Mouse (Mus musculus): ENCODE results near the gene Reps2.

Reps2 gene

DNA sequence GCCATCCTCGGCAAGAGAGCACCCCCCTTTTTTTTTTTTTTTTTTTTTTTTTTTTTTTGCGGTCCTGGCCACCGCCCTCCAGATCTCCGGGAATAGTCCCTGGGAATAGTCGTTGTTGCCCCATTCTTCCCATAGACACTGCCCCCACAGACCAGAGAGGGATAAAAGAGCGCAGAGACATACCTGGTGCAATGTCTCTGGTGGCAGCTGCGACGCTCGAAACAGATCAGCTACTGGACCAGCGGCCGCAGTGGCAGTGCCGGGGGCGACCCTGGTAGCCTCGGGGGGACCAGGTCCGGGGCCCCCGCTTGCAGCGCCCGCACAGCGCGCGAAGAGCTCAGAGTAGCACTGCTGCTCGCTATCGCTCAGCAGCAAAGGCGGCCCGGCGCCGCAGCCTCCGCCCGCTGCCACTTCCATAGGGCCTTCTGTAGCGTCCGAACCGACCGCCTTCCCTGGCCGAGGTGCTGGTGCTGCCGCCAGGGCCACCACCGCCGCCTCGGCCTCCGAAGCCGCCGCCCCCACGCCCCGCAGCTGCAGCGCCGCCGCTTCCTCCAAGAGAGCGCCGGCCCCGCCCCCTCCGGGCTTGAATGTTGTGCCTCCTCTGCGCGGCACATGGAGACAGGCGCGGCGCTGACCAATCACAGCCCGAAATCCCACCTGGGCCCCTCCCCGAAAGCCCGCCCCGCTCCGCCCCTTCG is at the start of gene Reps2:
Reps2 (minus strand) TSS at position 559 of the 698 bp plus-strand sequence.
- DNase-seq (ENCODE audit: low spot score in 2 of 2) = peak; percentile 62 to 75

DNA sequence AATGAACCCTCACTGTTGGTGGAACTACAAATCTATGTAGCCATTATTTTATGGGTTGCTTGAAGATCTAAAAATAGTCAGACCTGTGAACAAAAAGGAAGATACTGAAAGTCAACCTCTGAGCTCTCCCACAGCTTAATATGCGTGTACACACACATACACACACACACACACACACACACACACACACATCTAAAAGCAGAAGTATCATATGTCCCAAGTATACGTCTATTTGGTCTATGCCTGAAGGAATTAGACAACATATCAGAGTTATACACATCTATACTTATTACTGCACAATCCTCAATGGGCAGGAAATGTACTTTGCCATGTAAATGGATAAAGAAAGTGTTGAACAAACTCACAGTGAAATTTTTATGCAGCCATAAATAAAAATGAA is 47.8 kb upstream of the Reps2 start:
- no peak for DNase-seq (ENCODE audit: low spot score in 2 of 2)

DNA sequence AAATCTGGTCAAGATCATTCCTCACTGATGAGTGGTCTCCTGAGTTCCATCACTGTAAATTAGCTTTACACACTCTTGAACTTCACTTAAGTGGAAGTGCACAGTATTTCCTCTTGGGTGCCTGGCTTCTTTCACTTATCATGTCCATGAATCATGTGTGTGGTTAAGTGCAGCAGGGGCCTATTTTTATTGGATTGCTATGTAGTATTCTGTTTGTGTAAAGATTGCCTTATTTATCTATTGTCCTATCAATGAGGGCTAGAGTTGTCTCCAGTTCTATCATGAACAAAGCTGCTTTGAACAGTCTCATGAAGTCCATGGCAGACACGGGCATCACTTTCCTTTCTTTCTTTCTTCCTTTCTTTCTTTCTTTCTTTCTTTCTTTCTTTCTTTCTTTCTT is 41.9 kb upstream of the Reps2 start:
- no peak for DNase-seq (ENCODE audit: low spot score in 2 of 2)

DNA sequence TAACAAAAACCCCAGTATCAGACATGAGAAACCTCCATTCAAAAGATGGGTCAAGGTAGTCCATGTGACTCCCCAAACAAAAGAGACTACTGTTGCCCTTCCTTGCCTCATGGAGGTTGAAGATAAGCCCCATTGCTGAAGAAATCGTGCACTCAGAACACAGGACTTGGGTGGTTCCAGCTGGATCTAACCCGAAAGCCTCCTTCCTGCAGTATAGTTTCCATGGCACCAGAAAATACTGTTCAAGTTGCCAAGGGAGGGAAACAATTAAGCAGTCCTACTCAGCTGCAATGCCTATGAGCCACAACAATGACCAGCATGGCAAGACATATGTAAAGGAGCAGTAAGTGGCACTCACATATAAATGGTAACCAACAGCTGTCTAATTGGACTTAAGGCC is 36.1 kb upstream of the Reps2 start:
- DNase-seq (ENCODE audit: low spot score in 2 of 2) = no peak

DNA sequence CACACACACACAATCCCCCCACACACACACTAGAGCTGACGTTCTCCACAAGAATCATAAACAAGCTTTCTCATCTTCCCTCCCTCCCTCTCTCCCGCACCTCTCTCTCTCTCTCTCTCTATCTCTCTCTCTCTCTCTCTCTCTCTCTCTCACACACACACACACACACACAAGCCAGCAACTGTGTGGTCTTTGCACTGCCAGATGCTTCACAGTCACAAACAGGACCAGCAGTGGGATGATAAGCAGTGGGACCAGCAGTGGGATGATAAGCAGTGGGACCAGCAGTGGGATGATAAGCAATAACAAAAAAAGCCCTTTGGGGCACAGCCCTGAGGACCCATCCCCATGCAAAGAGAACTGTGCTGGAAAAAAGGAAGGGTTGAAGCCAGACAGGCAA is 35.4 kb upstream of the Reps2 start:
- no peak for DNase-seq (ENCODE audit: low spot score in 2 of 2)

DNA sequence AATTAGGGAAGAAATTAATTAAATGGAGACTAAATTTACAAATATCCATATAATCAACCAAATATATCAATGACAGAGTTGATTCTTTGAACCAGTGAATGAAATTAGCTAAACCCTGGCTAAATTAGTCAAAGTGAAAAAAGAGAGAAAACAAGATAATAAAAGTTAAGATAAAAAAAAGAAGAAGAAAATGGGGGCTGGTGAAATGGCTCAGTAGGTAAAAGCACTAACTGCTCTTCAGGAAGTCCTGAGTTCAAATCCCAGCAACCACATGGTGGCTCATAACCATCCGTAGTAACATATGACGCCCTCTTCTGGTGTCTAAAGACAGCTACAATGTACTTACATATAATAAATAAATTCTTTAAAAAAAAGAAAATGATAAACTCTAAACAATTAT is 22.7 kb upstream of the Reps2 start:
- no peak for DNase-seq (ENCODE audit: low spot score in 2 of 2)

DNA sequence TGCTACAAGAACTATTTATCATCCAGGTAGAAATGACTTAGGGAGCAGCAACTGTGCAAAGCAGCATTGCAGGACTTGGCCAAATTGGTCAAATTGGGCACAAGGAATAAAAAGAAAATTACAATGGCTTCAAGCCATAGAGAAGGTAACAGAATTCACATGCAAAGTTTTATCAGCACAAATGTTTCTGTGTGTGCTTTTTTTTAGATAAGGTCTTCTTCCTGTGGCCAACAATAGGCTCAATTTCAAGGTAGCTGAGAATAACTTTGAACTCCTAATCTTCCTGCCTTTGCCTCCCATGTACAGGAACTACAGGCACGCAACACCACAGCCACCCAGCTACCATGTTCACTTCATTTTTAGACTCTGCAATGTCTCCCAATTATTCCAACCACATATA is 16.7 kb upstream of the Reps2 start:
- no peak for DNase-seq (ENCODE audit: low spot score in 2 of 2)

DNA sequence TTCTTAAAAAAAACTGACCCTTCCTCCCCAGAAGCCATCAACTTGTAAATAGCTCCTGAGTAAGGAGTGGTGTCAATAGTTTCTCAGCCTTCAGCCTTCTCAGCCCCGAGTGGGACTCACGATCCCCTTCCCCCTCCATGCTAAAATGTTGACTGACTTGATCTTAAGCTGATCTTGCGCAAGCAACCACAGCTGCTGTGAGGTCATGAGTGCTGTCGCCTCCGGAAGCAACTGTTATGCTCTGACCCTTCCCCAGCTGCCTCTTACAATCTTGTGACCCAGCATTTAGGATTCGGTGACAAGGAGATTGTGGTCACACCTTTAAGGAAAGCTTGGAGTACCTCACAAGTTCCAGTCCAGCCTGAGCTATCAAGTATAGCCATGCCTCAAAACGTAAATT is 10.1 kb upstream of the Reps2 start:
- DNase-seq (ENCODE audit: low spot score in 2 of 2) = no peak

DNA sequence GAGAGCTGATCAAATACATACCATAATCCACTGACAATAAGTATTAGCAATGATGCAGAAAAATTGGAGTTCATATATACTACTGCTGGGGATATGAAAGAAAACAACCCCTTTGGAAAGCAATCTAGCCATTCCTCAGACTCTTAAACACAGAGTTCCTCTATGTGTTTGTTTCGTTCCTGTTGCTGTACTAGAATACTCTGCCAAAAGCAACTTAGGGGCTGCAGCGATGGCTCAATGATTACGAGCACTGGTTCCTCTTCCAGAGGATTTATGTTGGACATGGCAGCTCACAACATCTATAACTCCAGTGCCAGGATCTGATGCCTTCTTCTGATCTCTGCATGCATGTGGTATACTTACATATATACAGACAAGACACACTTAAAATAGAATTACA is 9.0 kb upstream of the Reps2 start:
- DNase-seq (ENCODE audit: low spot score in 2 of 2) = no peak

DNA sequence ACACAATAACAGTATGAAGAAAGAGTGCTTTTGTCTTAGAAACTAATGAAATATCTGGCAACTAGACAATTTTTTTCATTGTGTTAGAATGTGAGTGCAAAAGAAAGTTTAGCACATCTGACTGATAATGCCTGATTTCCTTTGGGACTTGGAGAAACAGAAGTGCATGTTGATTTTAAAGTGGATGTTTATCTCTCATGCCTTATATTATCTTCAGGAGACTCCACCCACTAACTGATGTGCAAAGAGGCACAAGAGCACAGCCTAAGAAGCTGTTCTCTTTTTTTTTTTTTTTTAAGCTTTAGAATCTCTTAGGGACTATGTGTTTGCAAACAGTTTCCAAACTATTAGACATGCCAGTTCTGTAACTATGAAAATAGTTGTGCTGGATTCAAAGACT is 7.7 kb upstream of the Reps2 start:
- no peak for DNase-seq (ENCODE audit: low spot score in 2 of 2)

DNA sequence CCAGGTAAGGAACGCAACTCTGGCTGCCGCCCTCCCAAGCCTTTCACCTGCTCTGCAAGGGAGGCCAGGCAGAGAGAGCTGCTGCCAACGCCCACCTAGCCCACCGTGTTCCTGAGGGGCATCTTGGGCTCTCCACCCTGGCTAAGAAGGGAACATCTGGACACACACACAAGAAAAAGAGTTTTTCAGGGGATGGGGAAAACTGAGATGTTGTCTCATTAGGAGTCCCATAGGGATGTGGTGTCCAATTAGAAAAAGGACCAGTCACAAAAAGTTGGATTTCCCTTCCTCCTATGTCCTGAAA is 292 bp upstream of the Reps2 start:
- no peak for DNase-seq (ENCODE audit: low spot score in 2 of 2)

DNA sequence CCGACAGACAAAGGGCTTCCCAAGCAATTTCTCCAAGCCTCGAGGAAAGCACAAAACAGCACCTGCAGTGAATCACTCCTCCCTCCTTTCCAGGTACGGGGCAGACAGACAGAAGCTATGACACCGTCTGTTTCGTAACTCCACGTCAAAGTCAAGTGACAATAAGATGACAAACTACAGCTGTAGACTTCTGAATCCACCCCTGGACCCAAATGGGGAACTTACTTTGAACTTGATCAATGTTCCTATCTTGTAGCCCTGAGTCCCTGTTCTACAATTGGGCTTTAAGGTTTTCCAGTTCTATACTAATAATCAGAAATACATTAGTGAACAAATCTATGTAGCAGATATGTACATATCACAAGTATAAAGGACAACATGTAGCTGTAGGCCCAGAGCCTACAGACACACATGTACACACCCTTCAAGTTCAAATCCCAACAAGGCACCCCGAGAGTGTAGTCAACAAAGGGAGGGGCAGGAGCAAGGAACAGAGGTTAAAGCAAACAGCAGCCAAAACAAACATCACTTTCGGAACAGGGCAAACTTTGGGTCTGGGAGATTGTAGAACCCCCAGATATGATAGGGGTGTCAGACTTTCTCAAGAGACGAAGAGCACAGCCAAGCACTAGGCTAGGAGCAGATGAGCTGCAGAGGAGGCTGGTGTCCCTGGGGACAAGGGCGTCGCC is 903 bp downstream of the Reps2 start:
- DNase-seq (ENCODE audit: low spot score in 2 of 2) = no peak

DNA sequence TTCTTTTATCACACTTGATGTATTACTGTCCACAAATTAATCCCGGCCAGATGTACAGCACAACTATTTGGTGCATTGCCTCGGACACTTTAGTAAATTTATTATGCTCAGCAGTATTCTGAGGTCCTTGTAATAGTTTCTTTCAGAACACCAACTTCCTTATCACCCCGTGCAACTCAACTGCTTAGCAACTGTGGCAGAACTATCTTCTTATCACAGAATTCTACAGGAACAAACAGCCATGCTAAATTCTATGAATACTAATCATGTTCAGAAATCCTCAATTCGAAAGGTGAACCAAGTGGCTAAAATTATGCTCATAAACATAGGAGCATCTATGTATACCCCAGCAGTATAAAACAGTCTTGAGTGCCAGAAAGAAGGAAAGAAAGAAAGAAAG is 1.7 kb downstream of the Reps2 start:
- no peak for DNase-seq (ENCODE audit: low spot score in 2 of 2)

DNA sequence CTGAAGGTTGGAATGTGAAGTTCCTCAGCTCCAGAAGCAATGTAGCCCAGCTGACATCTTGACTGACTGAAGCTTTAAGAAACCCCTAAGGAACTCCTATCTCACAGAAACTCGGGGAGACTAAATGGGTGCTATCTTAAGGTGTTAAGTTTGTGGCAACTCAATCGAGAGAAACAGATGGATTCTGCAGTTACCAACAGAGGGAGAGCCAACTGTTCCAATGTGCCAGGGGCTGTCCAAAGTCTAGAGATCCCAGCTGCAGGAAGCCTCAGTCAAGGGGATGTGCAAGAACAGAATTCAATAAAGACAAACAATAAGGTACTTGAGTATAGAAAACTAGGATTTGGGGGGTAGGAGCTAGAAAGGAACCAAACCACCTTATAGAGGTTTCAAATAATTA is 8.3 kb downstream of the Reps2 start:
- no peak for DNase-seq (ENCODE audit: low spot score in 2 of 2)

DNA sequence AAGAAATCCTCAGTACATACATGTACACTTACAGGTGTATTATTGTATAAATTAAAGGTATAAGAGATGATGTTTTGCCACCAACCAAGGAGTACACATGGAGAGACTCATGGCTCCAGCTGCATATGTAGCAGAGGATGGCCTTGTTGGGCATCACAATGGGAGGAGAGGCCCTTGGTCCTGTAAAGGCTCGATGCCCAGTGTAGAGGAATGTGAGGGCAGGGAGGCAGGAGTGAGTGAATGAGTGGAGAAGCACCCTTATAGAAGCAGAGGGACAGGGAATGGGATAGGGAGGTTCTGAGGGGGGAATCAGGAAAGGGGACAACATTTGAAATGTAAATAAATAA is 21.4 kb downstream of the Reps2 start:
- no peak for DNase-seq (ENCODE audit: low spot score in 2 of 2)

DNA sequence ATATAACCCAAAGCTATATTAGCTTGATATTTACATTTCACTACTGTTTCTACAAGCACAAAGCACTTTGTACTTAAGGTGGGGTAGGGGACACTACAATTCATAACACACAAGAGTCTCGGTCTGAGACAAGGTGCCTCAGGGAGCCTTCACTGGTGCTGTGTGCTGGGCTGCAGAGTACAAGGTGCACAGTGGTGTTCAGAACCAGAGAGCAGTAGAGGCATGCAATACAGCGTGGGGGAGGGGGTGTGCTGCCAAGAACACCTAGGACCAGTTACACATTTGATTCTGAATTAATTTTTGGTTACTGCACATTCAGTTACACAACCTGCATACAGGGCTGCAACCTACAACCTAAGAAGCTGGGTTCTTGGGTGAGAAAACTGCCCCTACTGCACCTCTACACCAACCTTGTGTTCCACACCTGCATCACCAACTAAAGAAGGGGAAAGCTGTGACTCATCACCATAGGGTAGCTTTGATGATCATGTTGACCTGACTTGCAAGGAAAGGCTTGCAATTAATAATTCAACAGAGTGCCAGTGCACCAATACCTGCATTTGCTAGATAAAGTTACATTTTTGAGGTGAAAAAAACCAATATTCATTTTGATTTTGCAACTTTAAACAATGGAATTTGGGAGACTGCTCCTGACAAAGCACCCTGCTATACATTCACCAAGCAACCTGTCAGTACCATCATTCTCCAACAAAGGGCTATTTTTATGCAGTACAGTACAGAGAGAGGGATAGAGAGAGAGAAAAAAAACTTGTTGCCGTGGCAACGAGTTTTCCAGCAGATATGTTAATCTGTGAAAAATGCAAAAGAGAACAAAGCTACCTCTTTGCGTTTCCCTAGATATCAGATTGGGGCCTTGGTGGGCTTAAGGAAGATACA is 22.0 kb downstream of the Reps2 start:
- no peak for DNase-seq (ENCODE audit: low spot score in 2 of 2)

DNA sequence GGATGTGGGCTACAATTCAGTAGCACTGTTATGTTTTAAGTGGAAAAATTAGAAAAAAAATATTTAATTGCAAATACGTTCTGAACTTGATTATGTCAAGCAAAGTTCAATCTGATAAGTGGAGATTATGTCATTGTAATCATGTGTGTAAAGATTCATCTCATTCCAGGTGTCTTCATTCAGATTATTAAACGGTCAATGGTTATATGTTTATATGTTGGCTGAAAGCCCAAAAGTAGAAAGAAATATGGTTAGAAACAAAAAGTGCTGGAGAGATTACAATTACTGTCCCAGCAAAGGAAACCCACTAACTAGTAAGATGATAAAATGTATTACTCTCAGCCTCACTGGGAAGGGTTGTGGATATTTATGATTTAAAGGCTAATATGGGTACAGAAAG is 23.7 kb downstream of the Reps2 start:
- no peak for DNase-seq (ENCODE audit: low spot score in 2 of 2)

DNA sequence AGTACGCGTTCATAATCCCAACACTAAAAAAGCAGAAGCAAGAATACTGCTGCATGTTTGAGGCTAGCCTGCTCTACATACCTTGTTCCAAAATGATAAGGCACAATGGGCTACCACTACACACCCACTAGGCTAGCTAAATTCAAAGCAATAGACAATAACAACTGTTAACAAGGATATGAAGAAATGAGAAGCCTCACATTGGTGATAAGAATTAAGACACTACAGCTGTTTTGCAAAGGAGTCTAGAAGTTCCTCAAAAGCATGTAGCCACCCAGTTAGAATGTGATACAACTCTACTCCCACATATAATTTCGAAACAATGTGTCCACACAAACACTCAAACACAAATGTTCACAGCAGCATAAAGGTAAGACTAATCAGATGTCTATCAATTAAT is 24.9 kb downstream of the Reps2 start:
- DNase-seq (ENCODE audit: low spot score in 2 of 2) = no peak

DNA sequence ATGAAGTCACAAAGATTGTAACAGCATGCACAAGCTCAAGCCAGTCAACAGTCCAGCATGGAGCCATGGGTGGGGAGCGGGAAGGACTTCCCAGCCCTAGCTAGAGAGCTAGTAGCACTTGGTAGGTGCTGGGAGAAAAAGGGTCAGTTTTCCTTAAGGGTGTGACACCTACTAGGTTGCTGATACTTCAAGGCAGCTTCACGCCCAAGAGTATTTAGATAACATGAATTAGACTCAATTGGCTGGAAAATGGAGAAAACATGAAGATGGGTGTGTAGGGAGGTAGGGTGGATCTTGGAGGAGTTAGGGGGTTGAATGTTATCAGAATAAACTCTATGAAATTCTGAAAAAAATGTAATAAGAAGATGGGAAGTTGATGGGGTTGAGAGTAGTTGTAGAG is 37.3 kb downstream of the Reps2 start:
- no peak for DNase-seq (ENCODE audit: low spot score in 2 of 2)

DNA sequence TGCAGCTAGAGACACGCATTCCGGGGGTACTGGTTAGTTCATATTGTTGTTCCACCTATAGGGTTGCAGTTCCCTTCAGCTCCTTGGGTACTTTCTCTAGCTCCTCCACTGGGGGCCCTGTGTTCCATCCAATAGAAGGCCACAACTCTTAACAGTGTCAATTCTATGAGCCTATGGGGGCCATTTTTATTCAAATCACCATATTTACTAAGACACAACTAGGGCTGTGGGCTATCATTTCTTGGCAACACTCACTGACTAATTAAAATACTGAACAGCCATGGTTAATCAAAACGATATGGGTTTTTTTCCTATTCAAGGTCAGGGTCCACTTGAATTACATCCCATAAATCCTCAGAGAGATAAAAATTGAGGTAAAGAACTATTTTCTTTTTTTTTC is 43.8 kb downstream of the Reps2 start:
- DNase-seq (ENCODE audit: low spot score in 2 of 2) = no peak

DNA sequence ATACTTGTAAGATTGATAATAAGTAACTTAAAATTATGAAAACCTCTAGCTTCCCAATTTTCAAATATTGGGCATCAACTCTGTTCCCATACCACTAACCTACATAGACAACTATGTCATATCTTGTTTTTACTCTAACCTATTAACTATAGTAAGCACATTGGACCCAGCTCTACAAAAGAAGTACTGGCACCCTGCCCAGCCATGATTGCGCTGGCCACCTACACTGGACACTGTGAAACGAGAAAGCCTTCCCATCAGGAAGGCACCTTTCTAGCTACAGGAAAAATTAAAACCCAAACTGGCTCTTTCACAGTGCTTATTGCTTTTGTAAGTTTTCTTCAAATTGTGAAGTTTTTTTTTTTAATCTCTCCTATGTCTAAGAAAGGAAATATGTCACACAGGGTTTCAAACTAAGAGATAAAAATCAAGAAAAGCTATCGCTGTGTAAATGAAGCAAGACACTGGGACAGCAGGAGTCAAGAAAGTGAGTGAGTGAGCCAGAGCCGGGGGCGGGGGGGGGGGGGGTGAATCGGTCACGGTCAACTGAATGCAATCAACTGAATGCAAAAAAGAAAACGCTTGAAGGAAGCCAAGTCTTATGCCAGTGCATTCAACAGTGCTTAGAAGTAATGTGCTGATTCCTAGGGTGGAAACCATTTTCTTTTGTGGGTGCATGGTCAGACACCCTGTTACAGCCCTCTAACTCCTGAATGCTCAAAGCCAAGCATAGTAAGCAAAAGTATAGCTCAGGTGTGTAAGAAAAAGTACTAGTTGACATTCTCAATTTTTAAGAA is 52.2 kb downstream of the Reps2 start:
- DNase-seq (ENCODE audit: low spot score in 2 of 2) = peak in 1 of 2 experiments; percentile 6

DNA sequence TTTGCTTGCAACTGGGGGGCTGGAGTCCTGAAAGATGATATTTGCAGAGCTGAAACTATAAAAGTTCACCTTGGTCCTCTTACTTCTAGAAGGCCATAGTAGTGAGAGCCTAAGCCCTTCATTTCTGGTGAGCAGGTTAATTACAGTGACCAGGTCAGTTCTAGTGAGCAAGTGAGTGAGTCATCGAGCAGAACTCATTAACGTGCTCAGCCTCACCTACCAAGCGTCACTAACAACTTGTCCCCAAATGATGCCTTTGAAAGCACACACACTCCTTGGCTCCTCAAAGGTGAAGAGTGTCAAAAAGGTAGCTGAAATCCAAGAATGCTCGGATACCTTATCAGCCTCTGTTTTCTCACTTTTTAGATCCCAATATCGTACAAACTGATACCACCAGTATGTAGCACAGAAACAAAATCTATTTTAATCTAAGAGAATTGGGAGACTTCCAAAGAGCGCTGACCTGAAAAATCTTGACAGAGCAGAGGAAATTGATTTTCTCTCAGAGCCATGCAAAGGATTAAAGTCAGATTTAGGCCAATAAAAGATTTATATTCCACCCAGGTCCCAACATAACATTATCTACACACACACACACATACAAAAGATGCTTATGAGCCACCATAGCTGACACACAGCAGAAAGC is 53.2 kb downstream of the Reps2 start:
- no peak for DNase-seq (ENCODE audit: low spot score in 2 of 2)
